Mouse (Mus musculus): ENCODE measurements around the gene Spg7.

DNA sequence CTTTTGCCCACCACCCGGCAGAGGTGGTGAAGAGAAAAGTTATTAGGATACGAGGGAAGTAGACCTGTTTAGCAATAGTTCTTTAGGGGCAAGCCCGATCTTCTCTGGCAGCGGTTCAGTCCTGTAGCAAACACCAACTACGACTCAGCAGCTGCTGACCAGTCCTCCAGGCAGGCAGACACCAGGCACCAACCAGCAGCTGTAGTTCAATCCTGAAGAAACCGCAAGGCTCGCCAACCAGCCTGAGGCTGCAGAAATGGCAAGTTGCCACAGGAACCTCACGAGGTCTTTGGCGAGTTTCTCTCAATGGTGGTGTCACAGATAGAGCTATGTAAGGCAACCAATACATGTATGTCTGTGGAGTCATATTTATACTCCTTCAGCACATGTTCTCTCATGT, 50.1 kb downstream of the Spg7 start:
- TF ChIP-seq CTCF (IDR thresholded peaks at IDR 0.05): no peak
- TF ChIP-seq EP300 (IDR thresholded peaks at IDR 0.05): no peak
